Mouse (Mus musculus) ovary, postnatal 14 days (tissue): ENCODE data around the gene Suds3.

Source experiments
- DNase-seq: peaks from one replicate; pipeline ENCODE4 v3.0.0; 2022; ENCODE audit warnings: low spot score

Gene Suds3

GRCm38 (mm10) chr5:117135869-117136268 is 20.0 kb upstream of the Suds3 start:
- no peak for DNase-seq

- DNase-seq = no peak
Measured at GRCm38 (mm10) chr5:117134889-117135456, 19.1 kb upstream of the Suds3 start.

- DNase-seq = no peak
Measured at GRCm38 (mm10) chr5:117134066-117134888, 18.4 kb upstream of the Suds3 start.

GRCm38 (mm10) chr5:117133446-117134065 is 17.6 kb upstream of the Suds3 start:
- DNase-seq = no peak

GRCm38 (mm10) chr5:117130726-117131125 is 14.8 kb upstream of the Suds3 start:
- DNase-seq = no peak

- no peak for DNase-seq
Measured at GRCm38 (mm10) chr5:117127051-117127450, 11.1 kb upstream of the Suds3 start.

- DNase-seq = no peak
Measured at GRCm38 (mm10) chr5:117125482-117126346, 9.8 kb upstream of the Suds3 start.

- DNase-seq = no peak
Measured at GRCm38 (mm10) chr5:117123840-117124239, 7.9 kb upstream of the Suds3 start.

GRCm38 (mm10) chr5:117123102-117123501 is 7.2 kb upstream of the Suds3 start:
- DNase-seq = no peak

GRCm38 (mm10) chr5:117121657-117122056 is 5.7 kb upstream of the Suds3 start:
- no peak for DNase-seq

GRCm38 (mm10) chr5:117120489-117121466 is 4.9 kb upstream of the Suds3 start:
- no peak for DNase-seq

- peak; percentile 99 for DNase-seq
Measured at GRCm38 (mm10) chr5:117119777-117120488, 4.0 kb upstream of the Suds3 start, which contains the start of gene Taok3. Gene Taok3, plus strand, starts transcription at chr5:117120129.

GRCm38 (mm10) chr5:117118850-117119249 is 2.9 kb upstream of the Suds3 start:
- no peak for DNase-seq

GRCm38 (mm10) chr5:117118220-117118619 is 2.3 kb upstream of the Suds3 start:
- DNase-seq = no peak

- DNase-seq = no peak
Measured at GRCm38 (mm10) chr5:117117716-117118115, 1.8 kb upstream of the Suds3 start.

- no peak for DNase-seq
Measured at GRCm38 (mm10) chr5:117117241-117117640, 1.3 kb upstream of the Suds3 start.

- no peak for DNase-seq
Measured at GRCm38 (mm10) chr5:117116660-117117059, 747 bp upstream of the Suds3 start.

- no peak for DNase-seq
Measured at GRCm38 (mm10) chr5:117115193-117115767, 633 bp downstream of the Suds3 start.

- no peak for DNase-seq
Measured at GRCm38 (mm10) chr5:117114581-117115192, 1.2 kb downstream of the Suds3 start.
